Mouse (Mus musculus) hindlimb bud, embryonic 11.5 days (tissue): Measurements from ENCODE around the gene B9d2.

Experiments
- DNase-seq: peaks from one replicate; pipeline ENCODE4 v3.0.0-alpha.2; 2012; ENCODE audit warnings: low read depth, low spot score; ENCODE audit errors: extremely low spot score

The B9d2 gene

DNA sequence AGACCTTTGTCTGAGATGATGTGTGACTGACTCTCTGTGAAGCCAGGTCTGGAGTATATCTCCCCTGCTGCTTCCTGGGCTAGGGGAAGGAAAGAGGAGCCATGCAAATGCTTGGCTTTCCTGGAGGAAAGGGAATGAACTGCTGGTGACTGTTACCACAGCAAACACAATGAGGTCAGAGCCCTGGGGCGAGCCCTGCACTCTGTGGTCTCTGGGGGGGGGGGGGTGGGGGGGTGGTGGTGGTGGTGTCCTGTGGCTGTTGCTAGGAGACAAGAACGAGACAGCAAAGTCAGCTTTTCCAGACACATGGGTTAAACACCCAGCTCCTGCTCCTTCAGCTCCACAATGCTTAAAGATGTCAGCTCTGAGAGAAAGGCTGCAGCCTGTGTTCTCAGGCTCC, 48.8 kb downstream of the B9d2 start:
- DNase-seq = no peak

DNA sequence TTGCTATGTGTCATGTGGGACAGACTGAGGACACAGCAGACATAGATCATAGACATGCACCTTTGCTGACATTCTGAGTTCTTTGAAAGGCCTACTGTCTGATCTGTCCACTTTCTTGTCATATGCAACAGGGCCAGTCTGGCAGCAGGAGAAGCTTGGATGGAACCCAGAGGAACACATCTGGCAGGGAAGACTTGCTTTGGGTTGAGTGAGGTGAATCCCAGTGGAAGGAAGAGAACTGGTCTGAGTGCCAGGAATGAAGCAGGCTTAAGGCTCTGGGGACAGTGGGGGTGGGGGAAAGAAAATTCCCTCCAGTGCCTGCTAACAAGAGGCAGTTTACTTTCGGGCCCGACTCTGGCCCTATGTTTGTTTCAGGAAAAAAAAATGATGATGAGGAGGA, 49.3 kb downstream of the B9d2 start:
- no peak for DNase-seq

DNA sequence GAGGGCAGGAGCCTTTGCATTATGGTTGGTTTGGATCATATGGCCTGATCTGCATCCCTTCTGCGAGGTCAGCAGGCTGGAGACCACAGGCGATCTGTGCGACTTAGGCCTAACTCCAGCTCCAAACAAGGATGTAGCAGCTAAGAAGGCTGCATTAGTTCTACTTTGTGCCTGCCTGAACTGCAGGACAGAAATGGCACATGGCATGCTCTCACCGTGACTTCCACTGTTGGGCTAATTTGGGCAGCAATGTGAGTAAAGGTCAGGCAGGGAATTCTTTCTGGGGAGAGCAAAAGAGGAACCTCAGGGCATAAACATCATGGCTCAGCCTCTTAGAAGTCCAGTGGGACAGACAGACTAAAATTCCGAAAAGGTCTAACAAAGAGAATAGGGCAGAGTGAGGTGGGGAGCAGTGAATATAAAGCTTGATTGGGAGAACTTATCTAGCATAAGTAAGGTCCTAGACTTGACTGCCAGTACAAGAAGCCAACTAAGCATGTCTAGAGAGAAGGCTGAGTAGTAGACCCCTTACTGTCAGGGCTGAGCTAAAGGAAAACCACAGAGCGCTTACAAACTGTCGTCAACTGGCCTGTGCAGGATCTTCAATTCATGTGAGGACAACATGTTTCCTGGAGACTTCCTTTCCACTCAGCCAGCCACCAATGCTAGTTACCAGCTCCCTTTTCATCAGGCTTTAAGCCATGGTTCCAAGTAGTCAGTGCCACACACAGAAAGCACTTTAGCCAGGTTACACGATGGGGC, 50.9 kb downstream of the B9d2 start:
- DNase-seq = no peak

DNA sequence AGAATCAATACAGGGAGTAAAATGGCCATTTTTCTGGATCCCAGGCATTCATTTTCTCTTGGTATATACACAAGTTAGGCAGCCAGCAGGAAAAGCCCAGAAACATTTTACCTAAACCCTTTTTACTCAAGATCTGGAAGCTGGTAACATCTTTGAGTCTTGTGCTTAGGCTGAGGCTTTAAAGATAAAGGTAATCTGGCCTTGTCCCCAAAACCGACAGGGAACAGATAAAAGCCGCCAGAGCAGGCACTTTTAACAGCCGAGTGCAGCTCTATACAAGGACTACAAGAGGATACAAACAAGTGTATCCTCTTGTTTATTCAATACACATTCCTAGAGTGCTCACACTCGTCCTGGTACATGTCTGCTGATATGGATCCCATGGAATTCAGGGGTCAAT, 54.4 kb downstream of the B9d2 start:
- no peak for DNase-seq
